Mouse (Mus musculus) mouse embryonic stem cell (cell line): ENCODE measurements around the gene Pde7b.

Experiments
- in situ Hi-C, 2 experiments: fragments of 300-500 bp; cut with MboI; formaldehyde crosslinking; loops; 1 replicate in 1 of 2; 3 replicates in 1 of 2; pipeline ENCODE4 v1.14.3; 2019 to 2020; ENCODE audit warnings: low sequenced_read_pairs in 2 of 2, low pct_unique_long_range_greater_than_20kb in 1 of 2, mixed read lengths in 1 of 2; ENCODE audit not compliant: unreplicated experiment in 1 of 2

Pde7b gene

DNA sequence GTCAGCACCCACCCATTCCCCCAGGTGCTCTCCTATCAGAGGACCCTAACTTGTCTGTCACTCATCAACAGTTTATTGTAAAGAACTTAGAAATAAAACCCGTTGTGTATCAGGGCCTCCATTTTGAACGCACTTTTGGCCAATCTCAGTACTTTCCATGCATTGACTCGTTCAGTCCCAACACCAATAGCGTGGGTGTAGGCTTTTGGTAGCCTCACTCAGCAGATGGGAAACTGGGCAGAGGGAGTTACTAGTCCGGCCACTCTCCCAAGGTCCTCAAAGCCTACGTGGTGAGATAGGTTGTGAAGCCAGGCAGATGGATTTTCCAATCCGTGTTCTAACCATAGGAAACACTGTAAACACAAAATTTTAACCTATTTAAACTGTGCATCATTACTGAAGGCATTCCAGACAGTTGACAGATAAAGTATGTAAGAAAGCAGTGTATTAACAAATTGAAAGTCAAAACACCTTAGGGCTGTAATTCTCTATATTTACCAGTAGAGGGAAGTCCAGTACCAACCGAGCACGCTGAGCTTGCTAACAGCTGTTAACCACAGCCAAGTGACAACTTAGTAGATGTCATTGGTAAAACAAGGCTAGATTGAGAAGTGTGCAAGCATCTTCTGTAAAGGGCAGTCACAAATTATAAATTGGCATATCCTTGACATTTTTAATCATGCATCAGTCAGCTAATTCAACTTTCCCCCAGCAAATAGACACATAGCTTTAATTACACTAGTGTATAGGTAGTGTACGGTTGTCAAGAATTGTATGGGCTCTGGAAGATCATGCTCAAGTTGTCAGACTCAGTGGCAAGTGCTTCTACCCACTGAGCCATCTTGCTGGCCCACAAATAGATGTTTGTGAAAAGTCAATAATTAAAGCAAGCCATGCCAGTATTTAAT is 363.1 kb downstream of the Pde7b start:
- in situ Hi-C loops: loop anchor here (10.0 to 25.0 kb wide), 2 partner anchors 573 to 976 kb away; no protein-coding TSS in a partner anchor

DNA sequence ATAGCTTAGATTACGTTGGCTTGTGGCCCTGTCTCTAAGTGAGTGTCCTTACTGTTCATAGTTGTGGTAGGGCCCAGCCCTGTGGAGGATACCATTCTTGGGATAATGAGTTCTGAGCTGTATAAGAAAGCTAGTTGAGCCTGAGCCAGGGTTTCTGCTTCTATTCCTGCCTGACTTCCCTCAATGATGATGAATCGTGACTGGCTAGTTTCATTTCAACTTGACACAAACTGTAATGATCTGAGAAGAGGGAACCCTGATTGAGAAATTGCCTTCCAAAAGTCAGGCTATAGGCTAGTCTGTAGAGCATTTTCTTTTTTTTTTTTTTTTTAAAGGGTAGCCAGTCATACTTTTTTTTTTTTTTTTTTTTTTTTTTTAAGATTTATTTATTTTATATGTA is 376.0 kb downstream of the Pde7b start:
- in situ Hi-C loops: no loop called here
